Mouse (Mus musculus): Measurements from ENCODE around the gene Gdpd5.

Gene Gdpd5

DNA sequence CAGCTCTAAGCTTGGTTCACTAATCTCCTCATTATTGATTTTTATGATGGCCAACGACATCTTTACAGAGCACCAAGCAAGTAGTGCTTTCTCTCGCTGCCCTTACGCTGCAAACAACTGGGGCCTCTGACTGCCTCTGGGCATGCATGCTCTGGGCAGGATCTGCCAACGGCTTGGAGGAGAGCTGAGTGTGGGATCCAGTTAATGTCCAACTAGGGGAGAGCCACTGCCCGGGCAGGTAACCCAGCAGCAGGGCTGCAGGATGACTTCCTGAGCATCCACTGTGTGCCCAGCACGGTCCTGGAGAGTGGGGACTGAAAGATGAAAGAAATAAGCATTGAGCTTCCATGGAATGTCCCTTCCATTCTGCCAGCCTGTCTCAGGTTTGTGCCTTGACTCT lies 14.5 kb upstream of the Gdpd5 start:
- no peak for DNase-seq (ENCODE audit: low read depth, low spot score)

DNA sequence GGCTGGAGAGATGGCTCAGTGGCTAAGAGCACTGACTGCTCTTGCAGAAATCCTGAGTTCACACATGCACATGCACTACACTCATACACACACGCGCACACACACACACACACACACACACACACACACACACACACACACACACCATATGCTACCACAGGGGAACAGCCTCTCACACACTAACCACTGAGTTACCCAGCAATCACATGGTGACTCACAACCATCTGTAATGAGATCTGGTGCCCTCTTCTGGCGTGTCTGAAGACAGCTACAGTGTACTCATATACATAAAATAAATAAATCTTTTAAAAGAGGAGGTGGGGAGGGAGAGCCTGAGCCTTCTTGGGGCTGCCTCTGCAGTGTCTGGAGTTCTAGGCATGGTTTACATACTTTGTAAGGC lies 6.9 kb upstream of the Gdpd5 start:
- DNase-seq (ENCODE audit: low read depth, low spot score), result peak; percentile 26

DNA sequence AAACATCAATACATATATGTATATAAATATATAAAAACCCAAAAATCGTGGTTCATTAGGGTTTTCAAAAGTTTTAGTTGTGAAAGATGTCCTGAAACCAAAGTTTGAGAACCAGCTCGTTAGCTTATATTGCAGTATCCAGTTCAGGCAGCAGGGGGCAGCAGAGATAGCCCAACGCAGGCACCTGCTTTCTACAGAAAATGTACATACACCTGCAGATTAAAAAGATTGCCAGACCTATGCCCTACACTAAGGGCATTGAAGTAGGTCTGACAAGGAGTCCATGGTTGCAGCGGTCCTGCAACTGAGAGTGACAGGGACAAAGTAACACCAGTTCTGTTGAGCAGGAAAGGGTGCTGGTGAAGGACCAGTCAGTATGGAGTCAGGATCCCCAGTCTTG lies 5.8 kb upstream of the Gdpd5 start:
- peak; percentile 79 for DNase-seq (ENCODE audit: low read depth, low spot score)

DNA sequence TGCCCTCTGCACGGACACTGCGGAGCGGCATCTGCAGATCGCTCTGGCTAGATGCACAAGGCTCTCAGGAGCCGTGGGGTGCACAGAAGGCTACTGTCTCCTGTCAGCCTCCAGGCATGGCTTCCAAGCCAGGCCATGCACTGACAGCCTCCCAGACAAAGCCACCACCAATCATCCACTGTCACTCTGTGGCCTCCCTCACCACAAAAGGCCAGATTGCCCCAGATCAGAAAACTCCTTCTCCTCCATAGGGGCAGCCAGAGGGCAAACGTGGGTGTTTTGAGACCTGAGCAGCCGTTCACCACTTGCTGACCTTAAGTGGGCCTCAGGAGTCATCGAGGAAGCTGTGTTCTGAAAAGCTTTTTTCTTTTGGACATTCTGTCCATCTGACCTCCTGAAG lies 2.3 kb upstream of the Gdpd5 start:
- no peak for DNase-seq (ENCODE audit: low read depth, low spot score)

DNA sequence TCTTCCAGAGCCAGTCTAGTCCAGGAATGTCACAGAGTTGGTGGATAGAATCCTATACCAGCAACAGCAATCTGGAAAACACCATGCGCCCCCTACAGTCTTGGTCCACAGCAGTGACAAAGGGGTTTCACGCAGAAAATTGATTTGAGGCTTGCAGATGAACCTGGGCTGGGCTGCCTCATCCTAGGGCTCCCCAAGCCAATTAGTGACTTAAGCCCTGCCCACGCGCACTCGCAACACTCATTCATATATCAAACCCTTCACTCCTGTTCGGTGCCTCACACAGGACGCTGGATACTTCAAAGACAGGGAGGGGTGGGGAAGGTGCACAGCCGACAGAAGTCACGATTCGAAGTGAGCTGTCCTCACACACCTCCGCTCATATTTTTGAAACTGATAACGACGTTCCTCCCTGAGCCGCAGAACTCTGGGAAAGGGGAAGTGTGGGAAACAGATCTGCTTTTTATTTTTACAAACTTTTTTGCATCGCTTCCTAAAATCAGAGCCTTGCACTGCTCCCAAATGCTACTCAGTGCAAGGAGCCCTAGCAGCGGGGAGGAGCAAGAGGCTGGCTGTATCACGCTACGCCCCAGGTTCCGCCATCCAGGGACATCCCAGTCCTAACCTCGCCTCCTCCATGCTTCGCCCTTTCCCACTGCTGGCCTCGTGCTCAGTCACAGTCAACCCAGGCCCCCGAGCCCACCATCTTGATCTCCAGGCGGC lies 562 bp upstream of the Gdpd5 start:
- peak; percentile 56 for DNase-seq (ENCODE audit: low read depth, low spot score)

DNA sequence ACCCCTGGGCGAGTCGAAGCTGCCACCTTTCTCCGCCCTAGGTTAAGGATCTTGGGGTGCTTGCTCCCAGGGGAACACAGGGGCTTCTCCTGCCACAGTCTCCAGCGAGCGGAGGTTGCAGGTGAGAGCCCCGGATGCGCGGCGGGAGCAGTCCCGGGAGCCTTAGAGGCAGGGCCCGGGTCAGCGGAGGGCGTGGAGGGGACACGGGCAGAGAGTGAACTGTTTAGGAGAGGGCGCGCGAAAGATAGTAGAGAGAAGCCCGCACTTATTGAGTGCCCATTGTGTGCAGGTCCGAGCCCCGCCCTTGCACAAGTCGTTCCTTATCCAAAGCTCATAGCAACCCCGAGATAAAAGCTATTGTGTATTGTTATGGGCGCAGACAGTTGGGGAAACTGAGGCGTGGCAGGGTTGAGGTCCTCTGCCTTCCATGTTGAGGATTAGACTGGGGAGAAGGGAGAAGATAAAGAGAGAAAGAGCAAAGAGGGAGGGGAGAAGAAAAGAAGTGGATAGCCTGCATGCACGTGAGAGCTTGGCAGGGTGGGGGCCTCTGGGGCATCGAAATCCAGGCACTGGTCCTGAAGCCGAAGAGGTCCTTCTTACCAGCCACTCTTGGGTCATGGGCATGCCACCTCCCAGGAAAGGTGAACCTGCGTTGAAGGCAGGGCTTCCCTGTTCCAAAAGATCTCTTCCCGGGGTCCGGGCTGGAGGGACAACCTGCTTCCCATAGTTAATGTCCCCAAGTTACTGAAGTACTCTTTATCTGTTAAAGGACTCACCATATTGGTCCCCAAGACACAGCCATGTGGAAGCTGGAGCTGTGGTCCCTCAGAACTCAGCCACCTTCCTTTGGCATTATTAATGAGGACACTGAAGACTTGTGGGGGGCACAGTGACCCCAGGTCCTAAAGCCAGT lies 1.1 kb downstream of the Gdpd5 start:
- no peak for DNase-seq (ENCODE audit: low read depth, low spot score)

- DNase-seq (ENCODE audit: low read depth, low spot score), result no peak
These were observed 2.0 kb downstream of the Gdpd5 start for GRCm38 (mm10) chr7:99383246-99383645.

GRCm38 (mm10) chr7:99384101-99384611 lies 2.9 kb downstream of the Gdpd5 start:
- DNase-seq (ENCODE audit: low read depth, low spot score), result no peak

DNA sequence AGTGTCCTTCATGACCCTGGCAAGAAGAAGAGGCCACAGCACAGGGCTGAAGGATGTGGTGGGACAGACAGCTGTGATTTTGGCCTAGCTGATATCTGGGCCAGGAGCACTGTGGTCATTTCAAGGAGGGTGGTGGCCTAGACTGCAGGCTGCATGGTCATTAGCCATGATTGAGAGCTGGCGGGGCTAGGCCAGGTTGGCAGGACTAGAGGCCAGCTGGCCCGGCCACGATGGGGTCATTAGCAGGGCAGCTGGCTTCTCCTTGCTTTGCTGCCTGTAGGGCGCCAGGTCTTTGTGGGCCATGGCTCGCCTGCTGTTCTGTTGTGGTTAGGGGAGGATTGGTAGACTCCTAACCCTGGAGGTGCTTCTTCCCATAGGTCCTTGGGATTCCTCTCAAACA lies 4.8 kb downstream of the Gdpd5 start:
- no peak for DNase-seq (ENCODE audit: low read depth, low spot score)

DNA sequence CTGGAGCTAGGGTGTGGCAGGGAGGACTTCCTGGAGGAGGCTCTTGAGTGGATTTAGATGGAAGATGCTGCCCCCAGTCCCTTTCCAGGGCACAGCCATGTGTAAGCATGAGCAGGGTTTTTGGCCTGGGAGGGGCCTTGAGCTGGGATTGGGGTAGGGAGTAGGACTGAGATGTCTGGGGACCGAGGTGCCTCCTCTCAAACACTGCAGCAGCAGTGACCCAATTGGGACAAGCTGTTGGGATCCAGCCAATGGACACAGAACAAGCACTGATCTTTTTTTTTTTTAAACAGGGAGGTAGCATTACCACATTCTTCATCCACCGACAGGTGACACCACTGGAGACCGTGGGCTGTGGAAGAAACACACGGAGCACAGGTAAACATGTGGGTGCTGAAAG lies 5.6 kb downstream of the Gdpd5 start:
- no peak for DNase-seq (ENCODE audit: low read depth, low spot score)

DNA sequence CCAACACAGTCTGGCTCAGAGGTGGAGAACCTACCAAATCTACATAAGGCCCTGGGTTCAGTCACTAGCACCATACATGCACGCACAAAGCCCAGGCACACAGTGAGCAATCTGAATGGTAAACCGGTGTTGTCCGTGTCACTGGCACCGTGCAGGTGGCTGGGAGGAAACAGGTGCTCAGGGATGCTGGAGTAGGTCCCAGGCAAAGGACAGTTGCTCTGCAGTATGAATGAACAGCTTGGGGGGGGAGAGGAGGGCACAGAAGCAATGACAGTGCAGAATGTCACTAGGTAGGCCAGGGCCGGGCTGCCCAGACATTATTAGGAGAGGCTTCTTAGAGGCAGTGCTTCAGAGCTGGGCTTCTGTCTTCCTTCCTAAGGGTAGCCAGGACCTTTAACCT lies 6.1 kb downstream of the Gdpd5 start:
- no peak for DNase-seq (ENCODE audit: low read depth, low spot score)

GRCm38 (mm10) chr7:99390559-99390958 lies 9.3 kb downstream of the Gdpd5 start:
- no peak for DNase-seq (ENCODE audit: low read depth, low spot score)

DNA sequence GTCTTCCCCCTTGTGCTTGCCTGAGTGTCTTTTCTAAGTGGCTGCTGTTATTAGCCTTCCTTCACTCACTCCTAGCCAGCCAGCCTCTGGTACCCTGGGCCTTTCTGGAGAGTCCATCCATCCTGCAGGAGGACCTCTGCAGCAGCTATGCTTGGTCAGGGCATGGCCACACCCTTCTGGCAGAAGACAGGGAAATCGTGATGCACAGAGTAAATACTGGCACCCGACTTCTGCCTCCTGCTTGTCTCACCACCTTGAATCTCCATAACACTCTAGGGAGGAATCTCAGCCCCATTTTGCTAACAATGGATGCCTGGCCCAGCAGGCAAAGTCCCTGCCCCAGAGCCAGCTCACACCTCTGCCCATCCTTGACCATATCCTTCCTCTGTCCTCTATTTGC lies 11.5 kb downstream of the Gdpd5 start:
- no peak for DNase-seq (ENCODE audit: low read depth, low spot score)

GRCm38 (mm10) chr7:99393711-99394325 lies 12.6 kb downstream of the Gdpd5 start:
- DNase-seq (ENCODE audit: low read depth, low spot score), result no peak

GRCm38 (mm10) chr7:99395385-99395784 lies 14.2 kb downstream of the Gdpd5 start:
- no peak for DNase-seq (ENCODE audit: low read depth, low spot score)

DNA sequence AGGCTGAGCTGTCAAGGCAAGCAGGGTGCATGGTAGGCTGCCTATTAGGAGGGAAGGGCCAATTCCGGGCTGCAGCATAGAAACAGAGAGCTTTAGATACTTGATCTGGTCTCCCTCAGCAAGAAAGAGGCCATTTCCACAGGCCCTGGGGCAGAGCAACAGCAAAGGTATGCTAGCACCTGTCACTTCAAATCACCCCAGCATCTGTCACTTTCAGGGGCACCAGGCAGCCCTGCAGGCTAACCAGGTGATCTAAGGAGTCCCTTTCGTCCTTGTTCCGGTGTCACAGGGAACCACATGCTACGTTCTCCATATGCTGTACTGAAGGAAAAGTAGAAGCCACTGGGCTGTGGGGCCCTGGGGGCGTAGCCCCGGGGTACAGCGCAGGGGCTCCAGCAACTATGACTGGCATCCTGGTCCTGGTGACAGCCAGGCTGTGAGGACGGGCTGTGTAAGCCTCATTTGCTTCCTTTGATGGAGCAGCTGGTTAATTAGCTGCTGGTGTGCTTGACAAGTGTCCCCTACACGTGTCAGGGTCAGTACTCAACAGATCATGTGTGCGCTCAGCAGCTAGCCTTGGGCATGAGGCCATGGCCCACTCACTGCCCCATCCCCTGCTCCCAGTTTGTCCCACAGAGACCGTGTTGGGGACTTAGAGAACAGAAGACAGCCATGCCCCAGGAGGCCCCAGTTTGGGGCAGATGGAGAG lies 14.8 kb downstream of the Gdpd5 start:
- DNase-seq (ENCODE audit: low read depth, low spot score), result no peak

- DNase-seq (ENCODE audit: low read depth, low spot score), result no peak
These were observed 15.9 kb downstream of the Gdpd5 start for GRCm38 (mm10) chr7:99396994-99397659.

- DNase-seq (ENCODE audit: low read depth, low spot score), result no peak
These were observed 20.2 kb downstream of the Gdpd5 start for GRCm38 (mm10) chr7:99401373-99401772.

- no peak for DNase-seq (ENCODE audit: low read depth, low spot score)
These were observed 21.3 kb downstream of the Gdpd5 start for GRCm38 (mm10) chr7:99402477-99402876.

DNA sequence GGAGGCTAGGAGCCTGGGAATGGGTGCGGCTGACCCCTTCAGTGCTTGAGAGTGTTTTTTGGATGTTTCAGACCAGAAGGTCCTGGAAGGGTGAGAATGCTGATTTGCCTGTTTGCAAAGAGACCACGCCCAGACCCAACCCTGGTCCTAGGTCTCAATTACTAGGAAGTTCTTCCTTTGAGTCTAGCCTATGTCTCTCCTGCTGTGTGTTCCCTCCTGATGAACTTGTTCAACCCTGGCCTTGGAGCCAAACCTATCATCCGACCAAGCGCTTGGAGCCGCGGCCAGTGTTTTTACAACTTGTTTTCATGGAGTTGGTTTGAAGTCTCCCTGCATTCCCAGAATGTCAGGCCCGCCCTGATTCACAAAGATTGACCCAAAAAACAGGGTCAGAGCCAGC lies 22.0 kb downstream of the Gdpd5 start:
- no peak for DNase-seq (ENCODE audit: low read depth, low spot score)

Measured in CD4-positive helper T cell, adult 2 months (primary cell).